8 mouse cellular contexts compared by ENCODE assay signal in genomic region chr5:112470144-112470543, GRCm38 (mm10). TPM values are rescaled to one million over a fixed set of nuclear protein-coding genes. Genes with fewer than 3 reads are reported as not detected.
A peak's percentile ranks its signal among the peaks of the same experiment; 100 is the strongest.
DNase-seq lines count a peak whose midpoint lies in the region; ATAC-seq and TF ChIP-seq lines count a peak whose summit lies in the region.

No protein-coding gene starts in this region.

- 62% methylated on average over 6 of the region's 6 CpGs for WGBS in heart, postnatal 0 days
- 72% methylated on average over 6 of the region's 6 CpGs for WGBS in heart, embryonic 12.5 days
- 75% methylated on average over 6 of the region's 6 CpGs for WGBS in thymus, adult 2 months

- ATAC-seq in heart, postnatal 0 days (ENCODE audit: insufficient read depth, low read depth): no peak
- no peak for ATAC-seq in heart, embryonic 12.5 days (ENCODE audit: insufficient number of reproducible peaks, low FRiP score)

- H3K9me3 ChIP-seq in heart, postnatal 0 days (replicated peaks; ENCODE audit: control insufficient read depth, low read length): no peaks in the 10 kb centered on the region
- no peaks in the 10 kb centered on the region; the same call in 1 of the 2 replicates for H3K9me3 ChIP-seq in heart, embryonic 12.5 days (replicated peaks)

- no peak overlapping the region for H3K27ac ChIP-seq in heart, postnatal 0 days (ENCODE audit: low read depth)
- H3K27ac ChIP-seq in heart, embryonic 12.5 days (ENCODE audit: poor library complexity, severe bottlenecking): no peak overlapping the region
- H3K27ac ChIP-seq in thymus, adult 2 months (ENCODE audit: control insufficient read depth, insufficient read depth, low read length): no peak overlapping the region

- H3K4me1 ChIP-seq in heart, postnatal 0 days (ENCODE audit: control insufficient read depth, insufficient read depth): no peaks in the 10 kb centered on the region
- H3K4me1 ChIP-seq in heart, embryonic 12.5 days (replicated peaks): no peaks in the 10 kb centered on the region
- no peaks in the 10 kb centered on the region for H3K4me1 ChIP-seq in thymus, adult 2 months (replicated peaks; ENCODE audit: control insufficient read depth, insufficient read depth, low read length)

- H3K27me3 ChIP-seq in heart, postnatal 0 days (ENCODE audit: control insufficient read depth, insufficient read depth, low read length): peaks cover 58% of the 10 kb centered on the region
- H3K27me3 ChIP-seq in heart, embryonic 12.5 days (replicated peaks): peaks cover 61% of the 10 kb centered on the region
- H3K27me3 ChIP-seq in thymus, adult 2 months (ENCODE audit: control insufficient read depth, insufficient read depth, low read length): no peaks in the 10 kb centered on the region

- H3K4me2 ChIP-seq in heart, postnatal 0 days (ENCODE audit: low read depth, low read length): no peak overlapping the region
- no peak overlapping the region for H3K4me2 ChIP-seq in heart, embryonic 12.5 days

- TF ChIP-seq CTCF in heart, postnatal 0 days (IDR thresholded peaks at IDR 0.05; ENCODE audit: low read depth): peak; percentile 65
- TF ChIP-seq CTCF in thymus, adult 2 months (IDR thresholded peaks at IDR 0.05; ENCODE audit: borderline replicate concordance, control insufficient read depth, extremely low read depth, insufficient read depth, low read length, poor library complexity): no peak

- H3K36me3 ChIP-seq in heart, postnatal 0 days (replicated peaks; ENCODE audit: control insufficient read depth, insufficient read depth, low read length): no peaks in the 10 kb centered on the region
- H3K36me3 ChIP-seq in heart, embryonic 12.5 days: no peaks in the 10 kb centered on the region
- H3K36me3 ChIP-seq in thymus, adult 2 months (ENCODE audit: control insufficient read depth, insufficient read depth, low read length): no peaks in the 10 kb centered on the region

- peak; percentile 51 for DNase-seq in heart, postnatal 0 days (ENCODE audit: low spot score)
- peak; percentile 13 for DNase-seq in thymus, adult 2 months
- DNase-seq in thymus, adult 18-20 months: no peak
- peak; percentile 79 for DNase-seq in cerebellum, adult 8-10 months
- peak; percentile 70 for DNase-seq in kidney, postnatal 10 days
- DNase-seq in right cerebral cortex, postnatal 14 days: peak; percentile 55
- no peak for DNase-seq in ovary, postnatal 10 days (ENCODE audit: low spot score)

- TF ChIP-seq POLR2A in thymus, adult 2 months (IDR thresholded peaks at IDR 0.05; ENCODE audit: control insufficient read depth, extremely low read depth, insufficient read depth, low read length, poor library complexity): no peak

- no peak for TF ChIP-seq EP300 in heart, postnatal 0 days (IDR thresholded peaks at IDR 0.05; ENCODE audit: low read depth)

- H3K4me3 ChIP-seq in heart, postnatal 0 days (ENCODE audit: low read depth, low read length): no peak overlapping the region
- H3K4me3 ChIP-seq in heart, embryonic 12.5 days: no peak overlapping the region
- no peak overlapping the region for H3K4me3 ChIP-seq in thymus, adult 2 months (ENCODE audit: control insufficient read depth, insufficient read depth, low read length)

- no peak overlapping the region for H3K9ac ChIP-seq in heart, postnatal 0 days (replicated peaks; ENCODE audit: low read depth, low read length)
- no peak overlapping the region for H3K9ac ChIP-seq in heart, embryonic 12.5 days

RNA-seq across cellular contexts. Expression of gene Gm6588, which starts 20.9 kb away (rescaled TPM):
- not detected in 2 replicates for total RNA-seq in heart, postnatal 0 days (2014; rRNA removed; ENCODE audit: low replicate concordance)
- not detected in 2 replicates for polyA plus RNA-seq in heart, postnatal 0 days (2015; fragmentation: Nextera tagmentation; extraction: Ambion mirVana)
- not detected in 2 replicates for polyA plus RNA-seq in heart, embryonic 12.5 days (2016; fragmentation: Nextera tagmentation; extraction: Ambion mirVana)
- polyA plus RNA-seq in thymus, adult 2 months (2012; rRNA removed): 0.07 TPM in 1 of 2 replicates, not detected in the other

Comparison
In these comparisons a context has a peak if more than half of its experiments do, and no peak if none do; other contexts are left out.
1. DNase-seq: peak in heart, postnatal 0 days (single experiment), thymus, adult 2 months (single experiment), cerebellum, adult 8-10 months (single experiment), kidney, postnatal 10 days (single experiment) and right cerebral cortex, postnatal 14 days (single experiment); none in thymus, adult 18-20 months (0 of 2) and ovary, postnatal 10 days (single experiment).